Mouse (Mus musculus) left cerebral cortex, postnatal 4 days (tissue): ENCODE measurements around the gene Pptc7. TPM values are rescaled to one million over a fixed set of nuclear protein-coding genes. Genes with fewer than 3 reads are reported as not detected.
A peak's percentile ranks its signal among the peaks of the same experiment; 100 is the strongest.

ENCODE experiments used
- DNase-seq: peaks from one replicate; pipeline ENCODE4 v3.0.0-alpha.2; 2022
- intact Hi-C: fragments of 180-260 bp; cut with DNase I; formaldehyde crosslinking; loops from one replicate; pipeline ENCODE4 v1.15.1; 2025
- total RNA-seq, 2 experiments: library from RNA; stranded (reverse); gene quantifications; 2 replicates each; pipeline ENCODE4 v1.2.3; 2021

Pptc7 gene
- total RNA-seq, 2 experiments from 2014 or later, result 17.1 to 18.5 TPM

DNA sequence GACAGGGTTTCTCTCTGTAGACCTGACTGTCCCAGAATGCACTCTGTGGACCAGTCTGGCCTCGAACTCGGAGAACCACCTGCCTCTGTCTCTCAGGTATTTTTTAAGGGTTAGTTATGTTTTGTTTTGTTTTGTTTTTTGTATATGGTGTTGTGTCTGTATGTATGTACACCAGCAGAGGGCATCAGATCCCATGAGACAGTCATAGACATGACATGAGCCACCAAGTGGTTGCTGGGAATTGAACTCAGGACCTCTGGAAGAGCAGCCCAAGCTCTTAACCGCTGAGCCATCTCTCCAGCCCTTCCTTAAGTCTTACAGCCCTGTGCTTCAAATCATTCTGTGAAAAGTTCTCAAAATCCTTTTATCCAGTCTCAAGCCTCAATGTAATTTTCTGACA is 19.0 kb upstream of the Pptc7 start:
- intact Hi-C loops, result no loop called here
- no peak for DNase-seq

DNA sequence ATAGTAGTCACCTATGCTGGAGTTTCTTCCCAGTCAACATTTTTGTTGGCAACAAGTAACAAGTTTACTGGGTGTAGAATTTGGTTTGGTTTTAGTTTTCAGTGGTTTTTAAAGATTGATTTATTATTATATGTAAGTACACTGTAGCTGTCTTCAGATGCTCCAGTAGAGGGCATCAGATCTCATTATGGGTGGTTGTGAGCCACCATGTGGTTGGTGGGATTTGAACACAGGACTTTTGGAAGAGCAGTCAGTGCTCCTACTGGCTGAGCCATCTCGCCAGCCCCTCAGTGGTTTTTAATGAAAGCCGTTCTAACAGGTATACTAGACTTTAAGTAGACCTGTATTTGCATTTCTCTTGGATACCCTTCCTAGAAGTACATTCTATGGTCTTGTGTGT is 18.2 kb upstream of the Pptc7 start:
- intact Hi-C loops, result loop anchor here (2.0 kb wide), 1 partner anchor 79 kb away; no protein-coding TSS in a partner anchor
- DNase-seq, result no peak

DNA sequence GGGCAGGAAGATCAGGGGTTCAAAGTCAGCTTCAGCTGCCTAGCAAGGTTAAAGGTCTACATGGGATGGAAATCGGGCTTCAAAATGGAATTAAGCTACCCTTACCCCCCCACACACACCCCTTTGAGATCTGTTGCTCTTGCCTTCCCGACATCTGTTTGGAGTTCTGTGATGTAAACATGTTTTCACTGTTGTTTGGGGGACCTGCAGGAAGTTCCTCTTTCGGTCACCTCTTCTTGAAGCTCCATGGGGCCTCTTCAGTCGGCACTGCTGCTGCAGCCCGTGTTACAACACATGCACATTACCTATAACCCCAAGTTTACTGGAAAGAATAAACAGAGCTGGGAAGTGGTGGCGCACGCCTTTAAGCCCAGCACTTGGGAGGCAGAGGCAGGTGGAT is 17.0 kb upstream of the Pptc7 start:
- intact Hi-C loops, result loop anchor here (2.0 kb wide), 1 partner anchor 78 kb away; no protein-coding TSS in a partner anchor
- no peak for DNase-seq

DNA sequence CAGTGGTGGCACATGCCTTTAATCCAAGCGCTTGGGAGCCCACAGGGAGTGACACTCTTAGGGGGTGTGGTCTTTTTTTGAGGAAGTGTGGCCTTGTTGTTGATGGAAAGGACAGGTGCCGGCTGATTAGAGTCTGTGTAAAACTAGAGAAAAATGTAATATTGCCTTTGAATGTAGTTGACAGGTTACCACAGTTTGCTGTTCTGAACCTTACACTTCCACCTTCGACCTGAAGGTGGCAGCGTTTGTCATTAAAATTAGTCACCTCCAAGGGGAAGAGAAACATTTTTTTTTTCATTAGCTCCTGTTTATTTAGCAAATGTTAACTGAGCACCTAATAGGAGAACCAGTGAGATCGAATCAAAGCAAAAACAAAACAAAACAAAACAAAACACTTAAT is 16.3 kb upstream of the Pptc7 start:
- peak; percentile 74 for DNase-seq
- intact Hi-C loops, result loop anchor here (2.0 kb wide), 1 partner anchor 77 kb away; no protein-coding TSS in a partner anchor

DNA sequence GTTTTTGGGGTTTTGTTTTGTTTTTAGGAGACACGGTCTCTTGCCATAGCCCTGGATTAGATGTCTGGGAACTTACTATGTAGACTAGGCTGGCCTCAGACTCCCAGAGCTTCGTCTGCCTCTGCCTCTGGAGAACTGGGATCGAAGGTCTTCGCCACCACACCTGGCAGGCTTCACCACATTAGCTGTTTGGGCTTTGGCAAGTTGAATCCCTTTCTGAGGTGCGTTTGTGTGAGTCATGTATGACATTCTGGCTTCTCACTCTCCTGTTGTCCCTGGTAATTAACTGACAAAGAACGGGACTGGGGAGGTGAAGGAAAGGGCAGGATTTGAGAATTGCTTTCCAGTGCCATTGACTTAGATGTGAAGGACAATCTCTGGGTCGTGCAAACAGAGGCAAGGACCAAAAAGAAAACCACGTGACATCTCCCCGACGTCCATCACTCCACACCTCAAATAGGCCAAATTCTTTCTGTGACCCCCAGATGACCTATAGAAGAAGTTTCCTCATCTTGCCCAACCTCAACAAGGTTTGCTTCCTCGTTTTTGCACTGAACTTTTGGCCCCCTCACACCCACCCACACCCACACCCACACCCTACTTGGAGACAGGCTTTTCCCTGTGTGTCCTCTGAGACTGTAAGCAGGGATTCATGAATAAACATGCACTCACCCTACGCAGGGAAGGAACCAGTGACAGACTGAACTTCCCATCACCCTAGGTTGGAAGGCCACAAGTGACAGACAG is 15.1 kb upstream of the Pptc7 start:
- no peak for DNase-seq
- intact Hi-C loops, result no loop called here

DNA sequence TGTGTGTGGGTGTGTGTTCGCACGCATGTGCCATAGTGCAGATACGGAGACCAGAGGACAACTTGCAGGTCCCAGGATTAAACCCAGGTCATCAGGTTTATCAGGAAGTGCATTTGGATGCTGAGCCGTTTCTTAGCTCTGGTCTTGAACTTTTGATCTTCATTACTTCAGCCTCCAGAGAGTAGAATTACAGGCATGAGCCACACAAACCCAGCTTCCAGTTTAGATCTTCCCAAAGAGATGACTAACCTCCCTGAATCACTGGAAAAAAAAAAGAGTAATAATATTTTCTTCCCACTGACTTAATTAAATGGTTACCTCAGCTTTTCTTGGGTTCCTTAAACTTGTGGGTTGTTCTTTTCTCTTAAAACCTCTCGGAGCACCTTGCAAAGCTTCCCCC is 11.3 kb upstream of the Pptc7 start:
- no peak for DNase-seq
- intact Hi-C loops, result no loop called here

DNA sequence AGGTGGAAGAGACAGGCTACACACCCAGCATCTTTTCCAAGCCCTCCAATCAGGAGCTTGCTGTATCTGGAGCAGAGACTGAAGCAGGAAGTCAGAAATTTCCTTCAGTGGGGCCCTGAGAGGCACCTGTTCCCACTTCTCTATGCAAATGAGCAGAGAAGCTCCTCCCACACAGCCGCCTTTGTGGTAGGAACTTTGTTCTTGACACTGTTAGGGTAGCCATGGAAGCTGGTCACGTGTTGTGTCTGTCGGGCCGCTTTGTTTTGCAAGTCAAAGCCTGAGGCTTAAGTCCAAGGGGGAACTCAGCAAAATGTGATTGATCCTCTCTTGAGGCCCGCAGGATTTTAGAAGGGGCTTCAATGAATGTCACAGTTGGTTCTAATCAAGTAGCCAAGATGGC is 9.4 kb upstream of the Pptc7 start:
- no peak for DNase-seq
- intact Hi-C loops, result no loop called here

DNA sequence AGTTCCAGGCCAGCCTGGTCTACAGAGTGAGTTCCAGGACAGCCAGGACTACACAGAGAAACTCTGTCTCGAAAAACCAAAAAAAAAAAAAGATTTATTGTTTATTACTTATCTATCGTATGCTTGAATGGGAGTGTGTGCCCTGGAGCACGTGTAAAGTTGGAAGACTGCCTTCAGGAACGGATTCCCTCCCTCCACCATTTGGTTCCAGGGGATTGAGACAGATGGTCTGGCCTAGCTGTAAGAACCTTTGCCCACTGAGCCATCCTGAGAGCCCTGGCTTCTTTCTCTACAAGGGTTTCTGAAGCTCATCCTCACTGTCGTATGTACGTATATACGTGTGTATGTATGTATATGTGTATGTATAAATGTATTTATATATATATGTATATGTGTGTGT is 5.2 kb upstream of the Pptc7 start:
- intact Hi-C loops, result no loop called here
- peak; percentile 27 for DNase-seq

DNA sequence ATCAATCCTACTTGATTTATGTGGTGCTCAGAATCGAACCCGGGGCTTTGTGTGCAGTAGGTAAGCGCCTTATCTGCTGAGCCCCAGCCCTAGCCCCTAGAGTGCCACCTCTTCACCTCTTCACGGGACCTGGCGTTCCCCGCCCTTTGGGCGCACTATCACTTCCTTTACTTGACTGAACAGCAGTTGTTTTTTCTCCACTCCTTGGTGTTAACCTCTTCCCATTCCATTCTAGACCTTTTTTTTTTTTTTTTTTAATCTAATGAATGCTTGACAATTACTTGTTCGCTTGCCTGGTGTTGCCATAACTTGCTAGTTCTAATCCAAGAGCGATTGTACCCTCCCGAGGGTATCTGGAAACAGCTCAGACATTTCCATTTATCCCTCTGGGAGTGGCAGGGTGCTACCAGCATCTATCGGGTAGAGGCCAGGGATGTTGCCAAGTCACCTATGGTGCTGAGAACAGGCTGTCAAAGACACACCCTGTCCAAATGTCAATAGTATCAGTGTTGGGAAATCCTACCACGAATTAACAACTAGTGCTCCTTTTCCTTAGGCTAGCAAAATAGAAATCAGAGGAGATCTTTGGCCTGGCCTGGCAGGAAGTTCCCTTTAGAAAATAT is 4.3 kb upstream of the Pptc7 start:
- intact Hi-C loops, result no loop called here
- DNase-seq, result no peak

DNA sequence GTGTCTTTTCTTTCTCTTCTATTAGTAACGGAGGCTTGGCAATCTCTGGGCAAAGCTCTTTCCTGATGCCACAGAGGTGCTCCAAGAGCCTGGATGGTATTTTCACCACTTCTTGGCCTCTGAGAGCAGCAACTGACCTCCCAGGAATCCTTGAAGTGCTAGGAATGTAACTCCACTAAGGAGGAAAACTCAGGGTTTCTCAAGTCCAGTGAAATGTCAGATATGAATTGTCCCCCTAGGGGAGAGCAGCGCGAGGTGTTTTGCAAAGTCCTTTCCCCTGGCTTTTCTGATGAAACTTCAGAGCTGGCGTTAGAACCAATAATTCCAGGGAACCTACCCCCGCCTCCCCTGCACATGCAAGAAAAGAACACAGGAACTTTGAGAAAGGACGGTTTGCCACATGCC is 3.7 kb upstream of the Pptc7 start:
- intact Hi-C loops, result no loop called here
- DNase-seq, result no peak

DNA sequence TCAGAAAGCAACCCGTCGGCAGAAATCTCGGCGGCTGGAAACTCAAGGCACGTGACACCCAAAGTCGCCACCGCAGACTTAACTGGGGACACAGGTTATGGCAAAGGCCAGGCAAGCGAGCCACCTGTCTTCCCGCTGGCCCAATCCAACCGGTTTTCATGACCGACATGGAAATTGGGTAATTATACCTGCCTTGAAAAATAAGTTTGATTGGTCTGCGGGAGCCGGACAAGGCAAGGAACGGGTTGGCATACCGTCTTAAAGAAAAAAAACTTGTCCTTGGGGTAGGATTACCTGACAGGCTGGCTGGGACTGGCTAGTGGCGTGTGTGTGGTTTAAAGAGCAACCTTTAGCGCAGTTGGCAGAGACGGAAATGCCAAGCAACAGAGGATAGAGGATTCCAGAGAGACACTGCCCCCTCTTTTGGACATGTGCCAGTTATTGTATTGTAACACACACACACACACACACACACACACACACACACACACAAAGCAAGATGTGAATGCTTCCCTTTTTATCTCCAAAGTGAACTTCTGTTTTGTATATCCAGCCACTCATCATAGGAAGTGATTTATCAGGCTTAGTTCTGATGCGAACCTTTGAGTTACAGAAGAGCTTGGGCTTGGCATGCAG is 3.2 kb upstream of the Pptc7 start:
- DNase-seq, result no peak

DNA sequence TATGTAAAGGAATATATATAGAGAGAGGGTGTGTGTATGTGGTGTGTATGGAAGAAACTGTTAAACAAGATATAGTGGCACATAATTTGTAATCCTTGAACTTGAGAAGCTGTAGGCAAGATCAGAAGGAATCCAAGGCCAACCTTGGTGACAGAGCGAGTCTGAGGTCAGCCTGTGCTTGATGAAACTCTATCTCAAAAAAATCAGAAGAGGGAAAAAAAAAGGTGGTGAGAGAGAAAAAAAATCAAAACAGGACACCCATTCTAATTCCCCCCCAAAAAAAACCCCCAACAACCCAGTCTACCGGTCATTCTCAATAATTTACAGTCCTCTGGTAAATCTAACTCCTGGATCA is 360 bp upstream of the Pptc7 start:
- no peak for DNase-seq
- intact Hi-C loops, result no loop called here

More for the DNA sequence above, 3.2 kb upstream of the Pptc7 start:
- intact Hi-C loops, result no loop called here

DNA sequence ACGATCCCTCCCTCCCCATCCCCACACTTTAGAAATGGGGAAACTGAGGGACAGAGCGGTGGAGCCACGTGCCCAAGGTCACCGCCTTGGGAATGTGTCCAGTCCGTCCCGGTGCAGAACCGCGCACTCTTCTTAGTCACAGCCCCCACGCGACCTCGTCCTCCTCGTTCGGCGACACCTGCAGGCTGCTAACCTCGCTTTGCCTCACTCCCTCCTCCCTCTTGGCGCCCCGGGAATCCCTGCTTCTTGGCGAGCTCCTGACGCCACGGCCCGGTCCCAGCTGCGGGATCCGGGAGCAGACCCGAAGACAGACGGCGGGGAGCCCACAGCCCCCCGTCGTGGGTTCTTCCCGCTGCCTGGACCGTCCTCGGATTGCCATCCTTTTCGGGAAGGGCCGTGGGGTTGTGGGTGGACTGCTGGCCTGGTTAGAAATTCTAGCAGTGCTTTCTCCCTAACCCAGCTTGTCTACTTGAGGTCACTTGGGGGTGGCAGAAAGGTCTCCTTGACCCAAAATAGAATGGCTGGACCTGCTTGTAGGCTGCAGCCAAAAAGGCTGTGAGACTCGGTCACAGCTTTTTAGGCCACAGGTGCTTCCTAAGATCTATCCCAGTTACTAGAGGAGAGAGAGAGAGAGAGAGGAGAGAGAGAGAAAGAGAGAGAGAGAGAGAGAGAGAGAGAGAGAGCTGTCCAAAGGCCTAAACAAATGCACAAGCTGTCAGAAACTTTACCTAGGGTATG is 1.0 kb downstream of the Pptc7 start:
- intact Hi-C loops, result no loop called here
- peak; percentile 50 for DNase-seq

DNA sequence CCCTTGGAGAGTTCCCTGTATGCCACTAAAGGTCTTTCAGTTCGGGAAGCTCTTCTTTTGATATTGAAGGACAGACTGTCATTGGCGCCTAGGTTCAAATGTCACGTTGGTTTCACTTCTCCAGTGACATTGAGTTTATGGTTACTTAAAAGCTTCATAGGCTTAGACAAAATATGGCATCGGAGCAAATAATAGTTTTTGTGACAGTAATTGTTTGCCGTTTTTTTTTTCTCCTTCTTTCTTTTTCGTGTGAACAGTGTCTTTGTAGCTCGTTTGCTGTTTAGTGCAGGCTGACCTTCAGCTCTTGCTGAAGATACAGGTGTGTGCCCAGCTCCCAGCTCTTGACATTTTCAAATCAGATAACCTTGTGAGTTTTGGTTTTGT is 1.6 kb downstream of the Pptc7 start:
- intact Hi-C loops, result no loop called here

DNA sequence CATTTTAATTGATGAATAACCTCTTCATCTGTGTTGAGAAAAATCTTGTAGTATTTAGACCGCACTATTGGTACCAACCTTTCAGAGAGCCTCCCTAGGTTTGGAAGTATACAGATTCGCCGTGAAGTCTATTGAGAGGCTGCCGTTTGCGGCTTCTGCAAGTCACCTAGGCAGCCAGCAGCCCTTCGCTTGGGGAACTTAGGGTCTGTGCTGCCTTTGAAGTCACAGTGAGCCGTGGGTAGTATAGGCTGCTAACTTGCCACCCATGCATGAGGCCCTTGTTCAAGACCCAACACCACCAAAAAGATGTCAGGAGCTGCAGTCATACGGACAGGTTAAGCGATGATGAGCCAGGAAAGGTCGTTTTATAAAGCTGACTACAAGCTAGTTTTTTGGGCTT is 2.0 kb downstream of the Pptc7 start:
- no peak for DNase-seq
- intact Hi-C loops, result no loop called here

More for the DNA sequence above, 1.6 kb downstream of the Pptc7 start:
- DNase-seq, result no peak

DNA sequence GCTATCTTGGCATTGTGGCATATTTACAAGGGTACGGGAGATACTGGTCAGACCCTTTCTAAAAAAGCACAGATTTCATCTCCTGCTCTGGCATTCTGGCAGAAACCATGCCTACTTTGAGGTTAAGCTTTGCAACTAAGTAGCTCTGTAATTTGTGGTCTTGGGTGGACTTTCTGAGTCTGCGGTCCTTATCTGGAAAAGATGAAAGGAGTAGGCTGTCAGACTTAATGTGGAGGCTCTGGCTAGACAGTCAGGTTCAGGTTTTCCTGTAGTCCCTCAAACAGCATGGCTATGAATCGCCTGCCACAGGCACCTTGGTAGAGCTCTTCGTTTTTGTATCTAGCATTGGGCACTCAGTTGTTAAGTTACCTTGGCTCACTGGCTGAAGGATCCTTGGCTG is 2.9 kb downstream of the Pptc7 start:
- DNase-seq, result no peak
- intact Hi-C loops, result no loop called here

DNA sequence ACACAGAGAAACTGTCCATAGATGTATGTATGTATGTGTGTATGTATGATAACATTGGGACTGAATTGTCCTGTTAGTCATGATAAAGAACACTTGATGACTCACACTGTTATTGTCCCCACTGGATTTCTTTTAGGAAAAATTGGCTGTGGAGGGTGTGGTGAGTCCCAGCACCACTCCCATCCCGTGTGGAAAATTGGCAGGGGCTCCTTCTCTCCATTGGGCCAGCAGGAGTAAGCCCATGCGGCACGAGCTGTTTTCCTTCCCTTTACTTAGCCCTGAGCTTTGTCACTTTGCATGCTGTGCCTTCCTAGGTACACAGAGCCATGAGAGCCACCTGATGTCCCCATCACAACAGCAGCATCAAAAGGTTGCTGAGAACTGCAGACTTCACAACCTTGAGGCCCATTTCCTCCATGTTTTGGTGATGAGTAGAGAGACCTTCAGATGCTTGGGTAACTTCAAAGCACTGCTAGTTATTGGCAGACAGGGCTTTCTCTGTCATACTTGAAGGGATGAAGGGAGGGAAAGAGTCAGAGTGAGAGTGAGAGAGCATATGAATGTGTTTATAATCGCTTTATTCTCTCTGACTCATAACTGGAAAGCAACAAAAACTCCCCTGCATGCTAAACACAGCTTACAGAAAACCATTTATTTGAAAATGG is 4.1 kb downstream of the Pptc7 start:
- intact Hi-C loops, result no loop called here
- DNase-seq, result no peak

DNA sequence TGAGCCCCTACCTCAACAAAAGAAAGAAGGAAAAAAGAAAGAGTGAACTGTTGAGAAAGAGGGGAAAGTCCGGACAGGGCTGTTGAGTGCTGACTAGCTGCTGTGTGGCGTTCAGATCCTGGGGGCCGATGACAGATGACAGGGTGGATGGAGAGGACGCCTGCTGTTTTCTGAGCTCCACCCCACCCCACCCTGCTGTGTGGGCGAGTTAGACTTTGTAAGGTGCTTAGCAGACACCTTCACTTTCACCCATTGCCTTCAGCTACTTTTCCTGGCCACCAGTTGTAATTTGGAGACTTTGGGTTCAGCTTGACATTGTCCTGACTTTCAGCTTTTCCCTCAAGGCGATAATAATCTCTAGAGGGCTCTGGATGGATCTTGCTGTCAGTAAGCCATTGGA is 7.0 kb downstream of the Pptc7 start:
- DNase-seq, result no peak
- intact Hi-C loops, result no loop called here

DNA sequence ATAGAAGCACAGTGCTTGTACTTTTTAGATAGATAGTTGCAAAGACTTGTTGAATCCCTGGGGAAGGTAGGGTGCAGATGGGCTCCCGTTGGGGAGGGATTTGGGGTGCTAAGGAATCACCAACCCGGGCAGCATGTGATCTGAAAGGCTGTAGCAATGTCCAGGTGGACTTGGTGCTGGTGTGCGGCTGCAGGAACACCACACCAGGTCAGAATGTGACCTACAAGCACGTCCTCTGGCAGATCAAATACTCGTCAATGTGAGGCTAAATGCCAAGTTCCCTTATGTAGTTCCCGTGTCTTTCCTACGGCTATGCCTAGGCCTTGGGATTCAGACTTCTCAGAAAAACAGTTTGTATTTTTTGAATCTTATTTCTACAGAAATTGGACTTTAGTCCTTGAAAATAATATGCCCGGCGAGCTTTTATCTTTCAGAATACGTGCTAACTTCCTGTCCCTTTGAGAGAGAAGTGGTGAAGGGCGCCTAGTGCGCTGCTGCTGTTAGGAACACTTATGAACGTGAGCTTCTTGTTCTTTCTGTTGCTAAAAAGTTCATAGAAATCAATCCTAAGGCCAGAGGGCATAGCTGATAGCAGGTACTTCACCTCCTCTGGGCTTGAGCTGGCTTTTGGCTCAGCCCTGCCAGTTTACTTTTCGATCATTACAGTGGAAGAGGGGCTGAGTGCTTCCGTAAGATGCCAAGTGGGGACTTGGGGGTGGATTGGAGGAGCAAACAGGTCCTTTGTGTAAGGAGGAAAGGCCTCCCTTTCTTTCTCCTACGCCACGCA is 7.6 kb downstream of the Pptc7 start:
- intact Hi-C loops, result no loop called here
- DNase-seq, result no peak

DNA sequence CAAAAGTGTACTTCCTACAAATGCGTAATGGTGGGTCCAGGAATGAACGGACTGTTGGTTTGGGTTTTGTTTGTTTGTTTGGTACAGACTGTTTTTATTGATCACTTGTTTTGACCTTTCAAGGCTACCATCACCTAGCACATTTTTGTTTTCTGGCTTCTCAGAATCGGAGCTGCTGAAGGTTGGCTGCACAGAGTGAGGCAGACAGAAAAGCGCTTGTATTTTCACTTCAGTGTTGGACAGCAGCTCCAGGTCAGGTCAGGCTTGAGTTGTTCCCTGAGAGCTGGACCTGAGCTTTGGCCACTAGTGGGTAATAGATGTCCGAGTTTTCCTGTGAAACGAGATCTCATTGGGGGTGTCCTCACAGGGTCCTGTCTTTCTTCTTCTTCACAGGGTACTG is 9.0 kb downstream of the Pptc7 start:
- no peak for DNase-seq
- intact Hi-C loops, result no loop called here
